Mouse (Mus musculus) intestine, embryonic 15.5 days (tissue): ENCODE results near the gene Tmcc1. TPM values are rescaled to one million over a fixed set of nuclear protein-coding genes. Genes with fewer than 3 reads are reported as not detected.

ENCODE experiments used
- ATAC-seq: fragments of 200-750 bp; cut with Nextera tagmentation; 2 replicates; pipeline ENCODE4 v1.8.0; 2017; ENCODE audit warnings: moderate TSS enrichment, moderate library complexity
- H3K27ac ChIP-seq: fragments of 300-500 bp; sonication (generic); 2 replicates; pipeline ENCODE4 v1.5.1; 2015; ENCODE audit warnings: mild to moderate bottlenecking, inconsistent platforms
- H3K27me3 ChIP-seq: fragments of 300-500 bp; sonication (generic); replicated peaks from 2 replicates; pipeline ENCODE4 v1.6.1; 2015; ENCODE audit warnings: inconsistent platforms
- H3K36me3 ChIP-seq: fragments of 300-500 bp; sonication (generic); 2 replicates; pipeline ENCODE4 v1.6.1; 2015; ENCODE audit warnings: inconsistent platforms
- H3K4me1 ChIP-seq: fragments of 300-500 bp; sonication (generic); replicated peaks from 2 replicates; pipeline ENCODE4 v1.6.1; 2015; ENCODE audit warnings: inconsistent platforms
- H3K4me2 ChIP-seq: fragments of 300-500 bp; sonication (generic); replicated peaks from 2 replicates; pipeline ENCODE4 v1.6.1; 2015; ENCODE audit warnings: mild to moderate bottlenecking, inconsistent platforms
- H3K4me3 ChIP-seq: fragments of 300-500 bp; sonication (generic); replicated peaks from 2 replicates; pipeline ENCODE4 v1.5.1; 2015; ENCODE audit warnings: inconsistent platforms
- H3K9ac ChIP-seq: fragments of 300-500 bp; sonication (generic); 2 replicates; pipeline ENCODE4 v1.6.1; 2015; ENCODE audit warnings: inconsistent platforms
- H3K9me3 ChIP-seq: fragments of 300-500 bp; sonication (generic); 2 replicates; pipeline ENCODE4 v1.6.1; 2016; ENCODE audit warnings: inconsistent platforms
- WGBS: fragments of 180-500 bp; shearing (Covaris S2); methylation state at CpG from one replicate; pipeline ENCODE4 v1.1.7; 2015; 5-methylcytosine and 5-hydroxymethylcytosine counted together
- polyA plus RNA-seq: library from polyadenylated mRNA; unstranded; fragments of >200 nt; fragmentation: Nextera tagmentation; extraction: Ambion mirVana; gene quantifications from 2 replicates; pipeline ENCODE4 v1.2.1, GENCODE M21; 2015

Gene Tmcc1
- polyA plus RNA-seq, 1 experiment from 2014 or later, result 10.0 TPM

GRCm38 (mm10) chr6:115971273-115972060, 221.8 kb downstream of the Tmcc1 start:
- Histone ChIP-seq H3K4me2 (no peak overlapping the region), H3K27me3 (no peaks in the 10 kb centered on the region), H3K4me3 (no peak overlapping the region), H3K9ac (no peak overlapping the region), H3K36me3 (peaks cover 12% of the 10 kb centered on the region; the same call in 1 of the 2 replicates), H3K27ac (no peak overlapping the region), H3K9me3 (no peaks in the 10 kb centered on the region), H3K4me1 (peaks cover 25% of the 10 kb centered on the region)
- no peak for ATAC-seq
- 39% methylated on average over 13 of the region's 13 CpGs for WGBS

DNA sequence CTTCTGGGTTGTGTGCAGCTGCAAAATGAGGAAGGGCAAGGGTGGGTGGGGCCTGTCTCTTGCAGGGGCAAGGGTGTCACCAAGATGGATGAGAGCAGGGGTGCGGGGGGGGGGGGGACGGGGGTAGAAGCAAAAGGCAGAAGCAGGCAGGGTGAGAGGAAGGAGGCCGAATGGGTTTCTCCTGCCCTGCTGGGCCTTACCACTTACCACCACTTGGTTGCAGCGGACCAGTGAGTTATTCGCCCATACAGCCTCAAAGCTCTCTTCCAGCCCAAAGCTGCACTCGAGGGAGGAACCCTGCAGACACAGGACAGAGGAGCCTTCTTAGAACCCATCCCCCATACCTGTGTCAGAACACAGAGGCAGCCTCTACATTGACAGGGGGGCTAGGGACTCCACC, 223.3 kb downstream of the Tmcc1 start:
- no peaks in the 10 kb centered on the region for H3K9me3 ChIP-seq
- no peak overlapping the region for H3K9ac ChIP-seq
- peaks cover 7% of the 10 kb centered on the region; the same call in 1 of the 2 replicates for H3K36me3 ChIP-seq
- ATAC-seq, result no peak
- WGBS, result 73% methylated on average over 4 of the region's 6 CpGs
- H3K4me1 ChIP-seq, result peaks cover 25% of the 10 kb centered on the region
- no peak overlapping the region for H3K4me3 ChIP-seq
- H3K27me3 ChIP-seq, result no peaks in the 10 kb centered on the region
- H3K27ac ChIP-seq, result no peak overlapping the region
- no peak overlapping the region for H3K4me2 ChIP-seq

DNA sequence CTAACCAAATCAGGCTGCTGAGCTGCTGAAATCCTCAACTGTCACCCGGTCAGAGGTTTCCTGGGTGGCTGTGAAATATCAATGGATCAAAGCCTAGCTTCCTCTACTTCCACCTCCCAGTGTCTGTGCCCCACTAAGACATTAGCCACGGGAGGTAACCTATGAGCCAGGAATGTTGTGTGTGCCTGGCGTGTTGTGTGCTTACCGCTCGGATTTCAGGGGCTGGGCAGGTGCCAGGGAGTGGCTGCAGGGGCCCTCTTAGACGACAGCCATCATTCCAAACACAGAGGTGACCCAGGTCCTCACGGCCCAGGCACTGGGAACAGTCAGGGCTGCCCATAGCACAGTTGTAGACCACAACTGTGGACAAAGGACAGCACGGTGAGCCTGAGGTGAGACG, 224.2 kb downstream of the Tmcc1 start:
- no peak overlapping the region for H3K27ac ChIP-seq
- H3K4me3 ChIP-seq, result no peak overlapping the region
- H3K36me3 ChIP-seq, result peaks cover 9% of the 10 kb centered on the region; the same call in 1 of the 2 replicates
- H3K9ac ChIP-seq, result no peak overlapping the region
- H3K4me2 ChIP-seq, result no peak overlapping the region
- H3K9me3 ChIP-seq, result no peaks in the 10 kb centered on the region
- no peak for ATAC-seq
- no peaks in the 10 kb centered on the region for H3K27me3 ChIP-seq
- WGBS, result 75% methylated on average over 9 of the region's 9 CpGs
- peaks cover 25% of the 10 kb centered on the region for H3K4me1 ChIP-seq

DNA sequence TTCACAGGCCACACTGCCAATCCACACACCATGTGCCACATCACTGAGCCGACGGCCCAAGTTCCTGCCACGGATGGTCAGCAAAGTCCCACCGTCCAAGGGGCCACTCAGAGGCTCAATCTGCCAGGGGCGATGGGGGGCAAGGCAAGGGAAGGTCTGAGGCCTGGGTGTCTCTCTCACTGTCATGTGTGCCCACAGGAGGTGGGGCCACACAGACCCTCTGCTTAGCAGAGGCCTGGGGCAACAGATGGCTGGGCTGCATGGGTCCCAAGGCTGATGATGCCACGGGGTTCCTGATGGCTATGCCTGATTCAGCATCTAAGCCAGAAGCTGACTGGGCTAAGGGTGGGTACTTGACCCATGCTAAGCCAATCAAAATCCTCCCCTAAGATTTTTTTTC, 224.6 kb downstream of the Tmcc1 start:
- Histone ChIP-seq H3K9ac (no peak overlapping the region), H3K4me1 (peaks cover 25% of the 10 kb centered on the region), H3K27me3 (no peaks in the 10 kb centered on the region), H3K9me3 (no peaks in the 10 kb centered on the region), H3K36me3 (peaks cover 10% of the 10 kb centered on the region; the same call in 1 of the 2 replicates), H3K27ac (no peak overlapping the region), H3K4me3 (no peak overlapping the region), H3K4me2 (no peak overlapping the region)
- WGBS, result 87% methylated on average over 6 of the region's 6 CpGs
- ATAC-seq, result no peak

Other genes starting within 250 kb of the Tmcc1 start
- not detected in 2 replicates for gene H1foo, start 248.5 kb downstream of the Tmcc1 start, polyA plus RNA-seq
- 26.6 and 28.9 TPM in 2 replicates for gene Plxnd1, start 198.5 kb downstream of the Tmcc1 start, polyA plus RNA-seq
- 48.7 and 53.7 TPM in 2 replicates for gene Washc2, start 14.6 kb upstream of the Tmcc1 start, polyA plus RNA-seq
- gene Zfand4, start 70.7 kb upstream of the Tmcc1 start, polyA plus RNA-seq, result 3.8 and 4.7 TPM in 2 replicates
- gene March8, start 144.5 kb upstream of the Tmcc1 start, polyA plus RNA-seq, result 31.3 and 35.3 TPM in 2 replicates